Comparison of ENCODE assay signal across 14 mouse cellular contexts in genomic region chr1:55221352-55221751, GRCm38 (mm10). TPM values are rescaled to one million over a fixed set of nuclear protein-coding genes. Genes with fewer than 3 reads are reported as not detected.
DNase-seq lines count a peak whose midpoint lies in the region; ATAC-seq and TF ChIP-seq lines count a peak whose summit lies in the region.
"Had no signal": no experiment of that assay in that cellular context is flagged by ENCODE, and none has a peak within 500 bp of the region (broad histone marks: within the 10 kb centered on the region; RNA-seq: fewer than 3 reads in every experiment).

No protein-coding gene starts in this region.

- no peak for ATAC-seq in kidney, embryonic 15.5 days (replicated peaks; ENCODE audit: low FRiP score)
- ATAC-seq in stomach, embryonic 15.5 days (ENCODE audit: insufficient read depth, low FRiP score, low read depth) = no peak
- ATAC-seq in stomach, postnatal 0 days (ENCODE audit: low FRiP score, low TSS enrichment) = no peak
- ATAC-seq: intestine, postnatal 0 days had no signal

- H3K4me2 ChIP-seq in kidney, embryonic 15.5 days = no peak overlapping the region
- no peak overlapping the region for H3K4me2 ChIP-seq in stomach, embryonic 15.5 days
- H3K4me2 ChIP-seq in stomach, postnatal 0 days (replicated peaks; ENCODE audit: low read depth) = no peak overlapping the region
- H3K4me2 ChIP-seq: embryonic facial prominence, embryonic 15.5 days; neural tube, embryonic 13.5 days had no signal

- no peaks in the 10 kb centered on the region; the same call in 1 of the 2 replicates for H3K27me3 ChIP-seq in kidney, embryonic 15.5 days
- no peaks in the 10 kb centered on the region for H3K27me3 ChIP-seq in stomach, embryonic 15.5 days (replicated peaks)
- H3K27me3 ChIP-seq in stomach, postnatal 0 days (ENCODE audit: control insufficient read depth, insufficient read depth, low read length) = no peaks in the 10 kb centered on the region
- H3K27me3 ChIP-seq: embryonic facial prominence, embryonic 15.5 days; neural tube, embryonic 13.5 days had no signal

- WGBS in kidney, embryonic 15.5 days = 69% methylated on average over 4 of the region's 4 CpGs
- WGBS in stomach, embryonic 15.5 days = 61% methylated on average over 4 of the region's 4 CpGs
- 58% methylated on average over 4 of the region's 4 CpGs for WGBS in stomach, postnatal 0 days

- H3K27ac ChIP-seq in kidney, embryonic 15.5 days = 0 out of 2 replicates have a peak overlapping the region, but pooled peaks have one; percentile 2
- H3K27ac ChIP-seq in stomach, embryonic 15.5 days = 0 out of 2 replicates have a peak overlapping the region, but pooled peaks have one; percentile 2
- no peak overlapping the region for H3K27ac ChIP-seq in stomach, postnatal 0 days (replicated peaks)
- H3K27ac ChIP-seq: embryonic facial prominence, embryonic 15.5 days; left cerebral cortex, adult 2 months; neural tube, embryonic 13.5 days had no signal

- DNase-seq in adrenal gland, postnatal 14 days = peak; percentile 60
- DNase-seq in adrenal gland, adult 8-10 months = no peak
- DNase-seq in kidney, postnatal 4 days = no peak
- DNase-seq in stomach, postnatal 0 days (ENCODE audit: low spot score) = no peak
- DNase-seq in left cerebral cortex, adult 9 months (ENCODE audit: low spot score in 2 of 2) = no peak
- DNase-seq in right cerebral cortex, postnatal 36 days (ENCODE audit: low spot score in 2 of 2) = no peak
- DNase-seq: gastrocnemius, postnatal 10 days had no signal

- H3K9ac ChIP-seq in kidney, embryonic 15.5 days = no peak overlapping the region
- no peak overlapping the region for H3K9ac ChIP-seq in stomach, embryonic 15.5 days
- no peak overlapping the region for H3K9ac ChIP-seq in stomach, postnatal 0 days (ENCODE audit: low read length)
- H3K9ac ChIP-seq: embryonic facial prominence, embryonic 15.5 days; neural tube, embryonic 13.5 days had no signal

- peaks cover 11% of the 10 kb centered on the region for H3K4me1 ChIP-seq in kidney, embryonic 15.5 days
- no peaks in the 10 kb centered on the region for H3K4me1 ChIP-seq in stomach, embryonic 15.5 days
- no peaks in the 10 kb centered on the region for H3K4me1 ChIP-seq in stomach, postnatal 0 days (replicated peaks; ENCODE audit: control insufficient read depth, insufficient read depth)

- TF ChIP-seq EP300 in stomach, postnatal 0 days (optimal IDR thresholded peaks at IDR 0.05) = no peak

- TF ChIP-seq CTCF in stomach, postnatal 0 days (IDR thresholded peaks at IDR 0.05; ENCODE audit: low read depth) = no peak

- H3K9me3 ChIP-seq in kidney, embryonic 15.5 days (replicated peaks) = no peaks in the 10 kb centered on the region
- no peaks in the 10 kb centered on the region for H3K9me3 ChIP-seq in stomach, embryonic 15.5 days
- no peaks in the 10 kb centered on the region for H3K9me3 ChIP-seq in stomach, postnatal 0 days (ENCODE audit: control insufficient read depth, low read length)
- H3K9me3 ChIP-seq: embryonic facial prominence, embryonic 15.5 days; neural tube, embryonic 13.5 days had no signal

- no peak overlapping the region for H3K4me3 ChIP-seq in kidney, embryonic 15.5 days (replicated peaks)
- no peak overlapping the region for H3K4me3 ChIP-seq in stomach, embryonic 15.5 days (replicated peaks)
- no peak overlapping the region for H3K4me3 ChIP-seq in stomach, postnatal 0 days (ENCODE audit: low read depth, low read length)
- H3K4me3 ChIP-seq: embryonic facial prominence, embryonic 15.5 days; left cerebral cortex, adult 2 months; neural tube, embryonic 13.5 days had no signal

- no peaks in the 10 kb centered on the region for H3K36me3 ChIP-seq in kidney, embryonic 15.5 days
- no peaks in the 10 kb centered on the region for H3K36me3 ChIP-seq in stomach, embryonic 15.5 days
- H3K36me3 ChIP-seq in stomach, postnatal 0 days (ENCODE audit: control insufficient read depth, insufficient read depth, low read length) = no peaks in the 10 kb centered on the region
- H3K36me3 ChIP-seq: embryonic facial prominence, embryonic 15.5 days; neural tube, embryonic 13.5 days had no signal

RNA-seq across cellular contexts. Expression of gene Rftn2, which starts 5.2 kb away (rescaled TPM):
- 13.2 and 16.4 TPM in 2 replicates for total RNA-seq in adrenal gland, postnatal 14 days (2021)
- 10 to 100 TPM; 20.8 to 37.2 (median 30.9) TPM for total RNA-seq in adrenal gland, adult 8-10 months (2022)
- 7.6 and 8.4 TPM in 2 replicates for polyA plus RNA-seq in kidney, embryonic 15.5 days (2015; fragmentation: Nextera tagmentation; extraction: Ambion mirVana)
- polyA plus RNA-seq in stomach, embryonic 15.5 days (2015; fragmentation: Nextera tagmentation; extraction: Ambion mirVana) = 8.6 and 9.0 TPM in 2 replicates
- polyA plus RNA-seq in stomach, postnatal 0 days (2015; fragmentation: Nextera tagmentation; extraction: Ambion mirVana) = 3.0 TPM in 2 replicates
- total RNA-seq: MEL had no signal

RNA-seq across cellular contexts. Expression of gene Mars2, which starts 15.6 kb away (rescaled TPM):
- total RNA-seq in adrenal gland, postnatal 14 days (2021) = 6.4 and 7.1 TPM in 2 replicates
- 1 to 10 TPM; 6.3 to 7.4 (median 7.0) TPM for total RNA-seq in adrenal gland, adult 8-10 months (2022)
- 2.4 and 2.5 TPM in 2 replicates for polyA plus RNA-seq in kidney, embryonic 15.5 days (2015; fragmentation: Nextera tagmentation; extraction: Ambion mirVana)
- 3.4 and 3.6 TPM in 2 replicates for polyA plus RNA-seq in stomach, embryonic 15.5 days (2015; fragmentation: Nextera tagmentation; extraction: Ambion mirVana)
- 1.7 and 2.0 TPM in 2 replicates for polyA plus RNA-seq in stomach, postnatal 0 days (2015; fragmentation: Nextera tagmentation; extraction: Ambion mirVana)
